Mouse (Mus musculus) liver, embryonic 14.5 days (tissue): ENCODE data around the gene Cnbd2. TPM values are rescaled to one million over a fixed set of nuclear protein-coding genes. Genes with fewer than 3 reads are reported as not detected.

ENCODE experiments used
- ATAC-seq: fragments of 200-750 bp; cut with Nextera tagmentation; 2 replicates; pipeline ENCODE4 v1.8.0; 2017; ENCODE audit warnings: moderate number of reproducible peaks, mild to moderate bottlenecking, moderate library complexity; ENCODE audit not compliant: insufficient read depth
- DNase-seq, 3 experiments: peaks; one replicate each; pipeline ENCODE4 v3.0.0-alpha.2; 2012 to 2013; ENCODE audit warnings: low read depth in 3 of 3, low spot score in 3 of 3
- H3K27ac ChIP-seq: fragments of 300-500 bp; sonication (generic); 2 replicates; pipeline ENCODE4 v1.5.1; 2014; ENCODE audit warnings: moderate library complexity, mild to moderate bottlenecking, control low read depth, inconsistent platforms
- H3K27me3 ChIP-seq: fragments of 300-500 bp; sonication (generic); 2 replicates; pipeline ENCODE4 v1.6.1; 2014; ENCODE audit warnings: mild to moderate bottlenecking, low read length, moderate library complexity; ENCODE audit not compliant: control insufficient read depth, insufficient read depth
- H3K36me3 ChIP-seq: fragments of 300-500 bp; sonication (generic); replicated peaks from 2 replicates; pipeline ENCODE4 v1.6.1; 2014; ENCODE audit warnings: low read depth; ENCODE audit not compliant: control insufficient read depth, insufficient read depth
- H3K4me1 ChIP-seq, 2 experiments: fragments of 200-500 bp in 1 of 2; fragments of 300-500 bp in 1 of 2; sonication (generic) in 1 of 2; replicated peaks; 2 replicates each; pipeline ENCODE4 v1.6.1; 2012 to 2014; ENCODE audit warnings: antibody characterized with exemption in 1 of 2, inconsistent platforms in 1 of 2, low read length in 1 of 2; ENCODE audit not compliant: control insufficient read depth in 2 of 2, insufficient read depth in 2 of 2
- H3K4me2 ChIP-seq: fragments of 300-500 bp; sonication (generic); 2 replicates; pipeline ENCODE4 v1.6.1; 2014; ENCODE audit warnings: low read depth, mild to moderate bottlenecking, control low read depth, moderate library complexity
- H3K4me3 ChIP-seq, 2 experiments: fragments of 200-500 bp in 1 of 2; fragments of 300-500 bp in 1 of 2; sonication (generic) in 1 of 2; 2 replicates each; pipeline ENCODE4 v1.5.1; 2012 to 2014; ENCODE audit warnings: low read depth in 2 of 2, low read length in 2 of 2, mild to moderate bottlenecking in 2 of 2, control low read depth in 1 of 2, inconsistent platforms in 1 of 2, moderate library complexity in 1 of 2; ENCODE audit not compliant: insufficient read depth in 1 of 2
- H3K9ac ChIP-seq: fragments of 300-500 bp; sonication (generic); replicated peaks from 2 replicates; pipeline ENCODE4 v1.6.1; 2014; ENCODE audit warnings: mild to moderate bottlenecking, control low read depth, moderate library complexity
- H3K9me3 ChIP-seq: fragments of 300-500 bp; sonication (generic); 2 replicates; pipeline ENCODE4 v1.6.1; 2016; ENCODE audit warnings: low read length, mixed read lengths; ENCODE audit not compliant: control insufficient read depth
- CTCF ChIP-seq: IDR thresholded peaks from 2 replicates; pipeline ENCODE4 v1.5.1; 2016; ENCODE audit warnings: antibody characterized with exemption, low read depth, control low read depth
- EP300 ChIP-seq: IDR thresholded peaks from 2 replicates; pipeline ENCODE4 v1.6.1; 2016; ENCODE audit warnings: antibody characterized with exemption, low read depth
- WGBS: fragments of 180-500 bp; shearing (Covaris S2); extraction: QIAGEN DNeasy Blood & Tissue Kit; methylation state at CpG from one replicate; pipeline ENCODE4 v1.1.7; 2014; ENCODE audit not compliant: insufficient replicate concordance; 5-methylcytosine and 5-hydroxymethylcytosine counted together
- polyA plus RNA-seq, 2 experiments: library from polyadenylated mRNA; depleted of rRNA in 1 of 2; stranded (reverse) in 1 of 2; unstranded in 1 of 2; fragments of >200 nt; fragmentation: Nextera tagmentation in 1 of 2; extraction: Ambion mirVana in 1 of 2; gene quantifications; 2 replicates each; pipeline versions ENCODE4 v1.2.1 to v1.2.3; 2012 to 2014

The Cnbd2 gene
- polyA plus RNA-seq, 2 experiments = 0.51 to 1.9 TPM

GRCm38 (mm10) chr2:156348812-156349211 lies 36.7 kb downstream of the Cnbd2 start:
- 66% methylated on average over 4 of the region's 4 CpGs for WGBS
- TF ChIP-seq EP300 = no peak
- TF ChIP-seq CTCF = no peak
- Histone ChIP-seq H3K9ac (no peak overlapping the region), H3K9me3 (no peaks in the 10 kb centered on the region), H3K4me1 (no peaks in the 10 kb centered on the region), H3K27me3 (no peaks in the 10 kb centered on the region), H3K27ac (no peak overlapping the region), H3K4me3 (no peak overlapping the region), H3K4me2 (no peak overlapping the region), H3K36me3 (no peaks in the 10 kb centered on the region)
- no peak for DNase-seq
- ATAC-seq = no peak

- H3K4me2 ChIP-seq = no peak overlapping the region
- H3K27me3 ChIP-seq = no peaks in the 10 kb centered on the region
- ATAC-seq = no peak
- TF ChIP-seq EP300 = no peak
- H3K9me3 ChIP-seq = no peaks in the 10 kb centered on the region
- WGBS = 72% methylated on average over 4 of the region's 4 CpGs
- no peak overlapping the region for H3K4me3 ChIP-seq
- no peak overlapping the region for H3K9ac ChIP-seq
- no peaks in the 10 kb centered on the region for H3K36me3 ChIP-seq
- H3K4me1 ChIP-seq = no peaks in the 10 kb centered on the region
- DNase-seq = no peak
- no peak overlapping the region for H3K27ac ChIP-seq
Measured at GRCm38 (mm10) chr2:156349286-156349848, 37.3 kb downstream of the Cnbd2 start.

GRCm38 (mm10) chr2:156351243-156351642 lies 39.1 kb downstream of the Cnbd2 start:
- Histone ChIP-seq H3K9me3 (no peaks in the 10 kb centered on the region), H3K9ac (no peak overlapping the region), H3K4me1 (no peaks in the 10 kb centered on the region), H3K4me3 (no peak overlapping the region), H3K4me2 (no peak overlapping the region), H3K36me3 (no peaks in the 10 kb centered on the region), H3K27me3 (no peaks in the 10 kb centered on the region), H3K27ac (no peak overlapping the region)
- DNase-seq (no peak), ATAC-seq (no peak)
- TF ChIP-seq CTCF (peak; percentile 54), EP300 (no peak)
- WGBS = 66% methylated on average over 7 of the region's 7 CpGs

- Histone ChIP-seq H3K27me3 (no peaks in the 10 kb centered on the region), H3K4me2 (no peak overlapping the region), H3K9me3 (no peaks in the 10 kb centered on the region), H3K36me3 (no peaks in the 10 kb centered on the region), H3K27ac (no peak overlapping the region), H3K4me1 (no peaks in the 10 kb centered on the region), H3K4me3 (no peak overlapping the region), H3K9ac (no peak overlapping the region)
- TF ChIP-seq EP300 (no peak), CTCF (no peak)
- ATAC-seq (no peak), DNase-seq (no peak)
- 57% methylated on average over 8 of the region's 8 CpGs for WGBS
Measured at GRCm38 (mm10) chr2:156352413-156353165, 40.5 kb downstream of the Cnbd2 start.

- Histone ChIP-seq H3K36me3 (no peaks in the 10 kb centered on the region), H3K27me3 (no peaks in the 10 kb centered on the region), H3K4me3 (no peak overlapping the region), H3K9me3 (no peaks in the 10 kb centered on the region), H3K9ac (no peak overlapping the region), H3K27ac (no peak overlapping the region), H3K4me1 (no peaks in the 10 kb centered on the region), H3K4me2 (no peak overlapping the region)
- DNase-seq (no peak), ATAC-seq (no peak)
- TF ChIP-seq EP300 = no peak
- no peak for TF ChIP-seq CTCF
- 34% methylated on average over 7 of the region's 7 CpGs for WGBS
Measured at GRCm38 (mm10) chr2:156353265-156353692, 41.2 kb downstream of the Cnbd2 start.
